Mouse (Mus musculus) thymus, adult 2 months (tissue): ENCODE data around the gene Olfr631.

ENCODE experiments used
- CTCF ChIP-seq: fragments of 200-500 bp; IDR thresholded peaks from 2 replicates; pipeline ENCODE4 v1.5.1; 2012; ENCODE audit warnings: mild to moderate bottlenecking, control low read depth, low read length, moderate library complexity, borderline replicate concordance; ENCODE audit not compliant: control insufficient read depth, poor library complexity, insufficient read depth; ENCODE audit errors: extremely low read depth
- POLR2A ChIP-seq: fragments of 200-500 bp; IDR thresholded peaks from 2 replicates; pipeline ENCODE4 v1.6.1; 2012; ENCODE audit warnings: mild to moderate bottlenecking, low read length, control low read depth, moderate library complexity; ENCODE audit not compliant: control insufficient read depth, poor library complexity, insufficient read depth; ENCODE audit errors: extremely low read depth

DNA sequence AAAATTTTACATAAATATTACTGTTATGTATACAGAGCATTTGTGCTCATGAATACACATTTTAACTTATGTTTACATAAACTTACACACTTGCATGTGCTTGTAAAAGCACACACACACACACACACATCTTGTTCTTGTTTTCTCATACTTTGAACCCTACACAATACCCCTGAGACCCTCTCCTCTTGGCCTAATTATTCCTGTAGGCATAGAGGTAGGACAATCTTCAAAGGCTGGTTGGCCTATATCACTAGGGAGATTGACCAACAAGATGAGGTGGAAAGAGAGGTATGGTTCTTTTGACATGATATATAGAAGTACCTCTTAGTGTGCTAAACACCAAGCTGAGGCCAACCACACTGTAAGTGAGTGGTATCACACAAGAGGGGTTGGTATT lies 15.5 kb downstream of the Olfr631 start, which contains the start of gene Olfr633:
- TF ChIP-seq CTCF (no peak), POLR2A (no peak)
